Mouse (Mus musculus): ENCODE data around the gene Hnf4a. TPM values are rescaled to one million over a fixed set of nuclear protein-coding genes. Genes with fewer than 3 reads are reported as not detected.

Hnf4a gene
- polyA plus RNA-seq, 1 experiment from 2014 or later, result 0.77 TPM

DNA sequence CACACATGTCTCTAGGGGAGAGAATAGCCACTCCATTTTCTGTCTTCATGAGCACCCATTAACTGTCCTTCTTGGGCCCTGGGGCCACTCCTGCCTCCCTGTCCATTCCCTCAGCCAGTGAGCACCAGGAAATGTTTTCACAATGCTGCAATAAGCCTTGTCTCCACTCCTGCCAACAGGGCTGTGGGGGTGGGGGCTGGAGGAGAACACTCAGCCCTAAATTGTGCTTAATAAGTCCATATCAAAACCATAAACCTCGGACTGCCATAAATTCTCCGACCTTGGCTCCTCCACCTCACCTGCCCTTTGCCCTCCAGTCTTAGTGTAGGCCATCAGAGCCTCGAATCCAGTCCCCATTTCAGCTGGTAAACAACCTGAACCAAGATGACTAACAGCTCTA, 67.7 kb downstream of the Hnf4a start:
- H3K4me3 ChIP-seq (ENCODE audit: low read length), result no peak overlapping the region
- H3K36me3 ChIP-seq (ENCODE audit: control insufficient read depth, insufficient read depth), result no peaks in the 10 kb centered on the region
- no peaks in the 10 kb centered on the region for H3K9me3 ChIP-seq (replicated peaks; ENCODE audit: control insufficient read depth, low read length)
- no peaks in the 10 kb centered on the region for H3K4me1 ChIP-seq (ENCODE audit: control insufficient read depth, insufficient read depth, low read length)
- 68% methylated on average over 3 of the region's 3 CpGs for WGBS
- H3K4me2 ChIP-seq (ENCODE audit: low read depth, low read length), result no peak overlapping the region
- H3K27ac ChIP-seq (ENCODE audit: low read length), result no peak overlapping the region
- no peak for ATAC-seq (replicated peaks; ENCODE audit: extremely low read depth, insufficient read depth, low FRiP score)
- H3K27me3 ChIP-seq (ENCODE audit: control insufficient read depth, insufficient read depth, low read length), result no peaks in the 10 kb centered on the region
- no peak overlapping the region for H3K9ac ChIP-seq (ENCODE audit: low read length)

- H3K4me3 ChIP-seq (ENCODE audit: low read length), result no peak overlapping the region
- peak overlapping the region; percentile 33 for H3K4me2 ChIP-seq (ENCODE audit: low read depth, low read length)
- no peak overlapping the region for H3K9ac ChIP-seq (ENCODE audit: low read length)
- 45% methylated on average over 11 of the region's 11 CpGs for WGBS
- no peaks in the 10 kb centered on the region for H3K4me1 ChIP-seq (ENCODE audit: control insufficient read depth, insufficient read depth, low read length)
- no peaks in the 10 kb centered on the region for H3K9me3 ChIP-seq (replicated peaks; ENCODE audit: control insufficient read depth, low read length)
- H3K36me3 ChIP-seq (ENCODE audit: control insufficient read depth, insufficient read depth), result no peaks in the 10 kb centered on the region
- ATAC-seq (replicated peaks; ENCODE audit: extremely low read depth, insufficient read depth, low FRiP score), result no peak
- H3K27ac ChIP-seq (ENCODE audit: low read length), result no peak overlapping the region
- H3K27me3 ChIP-seq (ENCODE audit: control insufficient read depth, insufficient read depth, low read length), result no peaks in the 10 kb centered on the region
Observed at GRCm38 (mm10) chr2:163575248-163575647, 68.6 kb downstream of the Hnf4a start.

- Histone ChIP-seq H3K9me3 (replicated peaks; ENCODE audit: control insufficient read depth, low read length) (no peaks in the 10 kb centered on the region), H3K27ac (ENCODE audit: low read length) (no peak overlapping the region), H3K36me3 (ENCODE audit: control insufficient read depth, insufficient read depth) (no peaks in the 10 kb centered on the region), H3K4me1 (ENCODE audit: control insufficient read depth, insufficient read depth, low read length) (peaks cover 2% of the 10 kb centered on the region; the same call in 1 of the 2 replicates), H3K4me2 (ENCODE audit: low read depth, low read length) (no peak overlapping the region), H3K9ac (ENCODE audit: low read length) (no peak overlapping the region), H3K4me3 (ENCODE audit: low read length) (no peak overlapping the region), H3K27me3 (ENCODE audit: control insufficient read depth, insufficient read depth, low read length) (no peaks in the 10 kb centered on the region)
- no peak for ATAC-seq (replicated peaks; ENCODE audit: extremely low read depth, insufficient read depth, low FRiP score)
- 76% methylated on average over 2 of the region's 2 CpGs for WGBS
Observed at GRCm38 (mm10) chr2:163577986-163578385, 71.4 kb downstream of the Hnf4a start.

- Histone ChIP-seq H3K4me3 (ENCODE audit: low read length) (no peak overlapping the region), H3K27me3 (ENCODE audit: control insufficient read depth, insufficient read depth, low read length) (no peaks in the 10 kb centered on the region), H3K9ac (ENCODE audit: low read length) (no peak overlapping the region), H3K36me3 (ENCODE audit: control insufficient read depth, insufficient read depth) (no peaks in the 10 kb centered on the region), H3K9me3 (replicated peaks; ENCODE audit: control insufficient read depth, low read length) (no peaks in the 10 kb centered on the region), H3K27ac (ENCODE audit: low read length) (no peak overlapping the region), H3K4me2 (ENCODE audit: low read depth, low read length) (no peak overlapping the region), H3K4me1 (ENCODE audit: control insufficient read depth, insufficient read depth, low read length) (peaks cover 2% of the 10 kb centered on the region; the same call in 1 of the 2 replicates)
- no peak for ATAC-seq (replicated peaks; ENCODE audit: extremely low read depth, insufficient read depth, low FRiP score)
- 54% methylated on average over 13 of the region's 13 CpGs for WGBS
Observed at GRCm38 (mm10) chr2:163580069-163580945, 73.7 kb downstream of the Hnf4a start.

GRCm38 (mm10) chr2:163583226-163584087, 76.8 kb downstream of the Hnf4a start:
- Histone ChIP-seq H3K4me2 (ENCODE audit: low read depth, low read length) (no peak overlapping the region), H3K9ac (ENCODE audit: low read length) (no peak overlapping the region), H3K36me3 (ENCODE audit: control insufficient read depth, insufficient read depth) (no peaks in the 10 kb centered on the region), H3K4me1 (ENCODE audit: control insufficient read depth, insufficient read depth, low read length) (peaks cover 2% of the 10 kb centered on the region; the same call in 1 of the 2 replicates), H3K27me3 (ENCODE audit: control insufficient read depth, insufficient read depth, low read length) (no peaks in the 10 kb centered on the region), H3K27ac (ENCODE audit: low read length) (no peak overlapping the region), H3K9me3 (replicated peaks; ENCODE audit: control insufficient read depth, low read length) (no peaks in the 10 kb centered on the region), H3K4me3 (ENCODE audit: low read length) (no peak overlapping the region)
- no peak for ATAC-seq (replicated peaks; ENCODE audit: extremely low read depth, insufficient read depth, low FRiP score)
- WGBS, result 92% methylated on average over 10 of the region's 10 CpGs

GRCm38 (mm10) chr2:163584088-163584426, 77.4 kb downstream of the Hnf4a start:
- H3K9me3 ChIP-seq (replicated peaks; ENCODE audit: control insufficient read depth, low read length), result no peaks in the 10 kb centered on the region
- no peaks in the 10 kb centered on the region for H3K27me3 ChIP-seq (ENCODE audit: control insufficient read depth, insufficient read depth, low read length)
- no peaks in the 10 kb centered on the region for H3K36me3 ChIP-seq (ENCODE audit: control insufficient read depth, insufficient read depth)
- no peak for ATAC-seq (replicated peaks; ENCODE audit: extremely low read depth, insufficient read depth, low FRiP score)
- H3K4me2 ChIP-seq (ENCODE audit: low read depth, low read length), result no peak overlapping the region
- no peak overlapping the region for H3K27ac ChIP-seq (ENCODE audit: low read length)
- peaks cover 2% of the 10 kb centered on the region; the same call in 1 of the 2 replicates for H3K4me1 ChIP-seq (ENCODE audit: control insufficient read depth, insufficient read depth, low read length)
- no peak overlapping the region for H3K9ac ChIP-seq (ENCODE audit: low read length)
- H3K4me3 ChIP-seq (ENCODE audit: low read length), result no peak overlapping the region
- 73% methylated on average over 10 of the region's 10 CpGs for WGBS

- no peak overlapping the region for H3K27ac ChIP-seq (ENCODE audit: low read length)
- H3K9ac ChIP-seq (ENCODE audit: low read length), result no peak overlapping the region
- no peak for ATAC-seq (replicated peaks; ENCODE audit: extremely low read depth, insufficient read depth, low FRiP score)
- no peaks in the 10 kb centered on the region for H3K9me3 ChIP-seq (replicated peaks; ENCODE audit: control insufficient read depth, low read length)
- no peaks in the 10 kb centered on the region for H3K36me3 ChIP-seq (ENCODE audit: control insufficient read depth, insufficient read depth)
- no peaks in the 10 kb centered on the region for H3K27me3 ChIP-seq (ENCODE audit: control insufficient read depth, insufficient read depth, low read length)
- H3K4me3 ChIP-seq (ENCODE audit: low read length), result no peak overlapping the region
- H3K4me1 ChIP-seq (ENCODE audit: control insufficient read depth, insufficient read depth, low read length), result no peaks in the 10 kb centered on the region
- WGBS, result 48% methylated on average over 19 of the region's 19 CpGs
- H3K4me2 ChIP-seq (ENCODE audit: low read depth, low read length), result no peak overlapping the region
Observed at GRCm38 (mm10) chr2:163586384-163587261, 80.0 kb downstream of the Hnf4a start.

DNA sequence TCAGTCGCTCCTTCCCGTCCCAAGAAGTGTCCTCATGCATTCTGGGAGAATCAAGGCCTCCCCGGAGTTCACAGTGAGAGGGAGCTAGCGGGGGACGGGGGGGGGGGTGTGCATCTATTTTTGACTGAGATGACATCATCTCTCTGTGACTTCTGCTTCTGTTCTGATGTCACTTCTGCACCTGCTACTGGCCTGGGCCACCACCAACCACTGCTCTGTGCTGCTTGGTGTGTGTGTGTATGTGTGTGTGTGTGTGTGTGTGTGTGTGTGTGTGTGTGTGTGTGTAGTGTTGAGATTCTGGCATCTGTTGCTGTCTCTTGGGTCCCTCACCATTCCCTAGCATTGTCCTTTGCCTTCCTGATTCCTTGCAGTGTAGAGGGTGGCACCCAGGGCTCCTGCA, 80.9 kb downstream of the Hnf4a start:
- Histone ChIP-seq H3K4me3 (ENCODE audit: low read length) (no peak overlapping the region), H3K4me1 (ENCODE audit: control insufficient read depth, insufficient read depth, low read length) (no peaks in the 10 kb centered on the region), H3K9ac (ENCODE audit: low read length) (no peak overlapping the region), H3K36me3 (ENCODE audit: control insufficient read depth, insufficient read depth) (no peaks in the 10 kb centered on the region), H3K9me3 (replicated peaks; ENCODE audit: control insufficient read depth, low read length) (no peaks in the 10 kb centered on the region), H3K27me3 (ENCODE audit: control insufficient read depth, insufficient read depth, low read length) (no peaks in the 10 kb centered on the region), H3K27ac (ENCODE audit: low read length) (no peak overlapping the region), H3K4me2 (ENCODE audit: low read depth, low read length) (no peak overlapping the region)
- ATAC-seq (replicated peaks; ENCODE audit: extremely low read depth, insufficient read depth, low FRiP score), result no peak; the same call in 1 of the 2 replicates
- WGBS, result 34% methylated on average over 5 of the region's 5 CpGs

All from heart, embryonic 16.5 days (tissue).